Mouse (Mus musculus) G1E (cell line): ENCODE measurements around the gene Kank1.

Source experiments
- CTCF ChIP-seq: IDR thresholded peaks from 2 replicates; pipeline ENCODE4 v1.5.1; 2012; ENCODE audit warnings: low read depth, low read length, inconsistent platforms, mixed read lengths
- GATA1 ChIP-seq: IDR thresholded peaks from 2 replicates; pipeline ENCODE4 v1.6.1; 2012; ENCODE audit warnings: borderline replicate concordance, low read length, inconsistent platforms, mixed read lengths
- POLR2AphosphoS5 ChIP-seq: IDR thresholded peaks from 2 replicates; pipeline ENCODE4 v1.6.1; 2012; ENCODE audit warnings: low read depth, low read length, inconsistent platforms; ENCODE audit not compliant: insufficient replicate concordance
- TAL1 ChIP-seq: conservative IDR thresholded peaks from 2 replicates; pipeline ENCODE4 v1.6.1; 2012; ENCODE audit warnings: low read depth, low read length, inconsistent platforms, mixed read lengths

DNA sequence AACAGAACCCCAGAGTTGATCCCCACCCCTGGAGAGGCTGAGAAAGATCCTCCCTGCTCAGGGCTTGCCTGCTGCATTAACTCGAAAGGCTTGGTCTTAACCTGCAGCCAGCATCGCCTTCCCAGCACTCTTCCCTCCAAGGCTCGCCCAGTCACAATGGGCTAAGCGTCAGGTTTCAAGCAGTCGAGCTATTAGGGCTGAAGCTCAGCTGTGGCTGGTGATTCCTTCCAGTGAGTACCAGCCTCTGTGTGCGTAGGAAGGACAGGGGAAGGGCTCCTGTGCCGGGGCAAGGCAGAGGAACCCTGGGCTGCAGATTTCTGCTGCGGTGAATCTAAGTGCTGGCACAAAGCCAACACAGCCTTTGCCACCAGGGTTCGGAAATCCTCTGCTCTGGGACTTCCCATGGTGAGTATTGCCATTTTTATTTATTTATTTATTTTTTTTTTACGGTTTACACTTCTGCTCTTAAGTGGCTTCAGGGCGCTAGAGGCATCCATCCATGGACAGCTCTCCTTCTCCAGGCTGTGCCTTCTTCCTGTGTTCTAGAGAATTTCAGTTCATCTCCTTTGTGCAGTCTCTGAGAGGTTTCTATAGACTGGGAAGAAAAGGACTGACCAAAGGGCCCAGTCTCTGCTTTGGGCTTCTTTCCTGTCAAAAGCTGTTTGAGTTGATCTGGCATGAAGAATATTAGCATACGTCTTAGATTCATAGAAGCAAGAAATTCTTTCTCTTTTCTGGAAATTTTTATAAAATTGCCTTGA lies 146.8 kb downstream of the Kank1 start:
- TF ChIP-seq CTCF (no peak), POLR2AphosphoS5 (no peak), GATA1 (no peak), TAL1 (no peak)
